Mouse (Mus musculus) liver, embryonic 15.5 days (tissue): ENCODE measurements around the gene Hist1h1c. TPM values are rescaled to one million over a fixed set of nuclear protein-coding genes. Genes with fewer than 3 reads are reported as not detected.
A peak's percentile ranks its signal among the peaks of the same experiment; 100 is the strongest.
"Not testable (repeated sequence)": the region's sequence is repeated elsewhere in the genome, so short reads cannot be mapped to it uniquely, and the experiment has no call there.

ENCODE experiments used
- ATAC-seq: fragments of 200-750 bp; cut with Nextera tagmentation; 2 replicates; pipeline ENCODE4 v1.8.0; 2017; ENCODE audit warnings: moderate number of reproducible peaks, mild to moderate bottlenecking, moderate library complexity; ENCODE audit not compliant: insufficient read depth
- H3K27ac ChIP-seq: fragments of 300-500 bp; sonication (generic); replicated peaks from 2 replicates; pipeline ENCODE4 v1.5.1; 2015; ENCODE audit warnings: mild to moderate bottlenecking, inconsistent platforms
- H3K27me3 ChIP-seq: fragments of 300-500 bp; sonication (generic); 2 replicates; pipeline ENCODE4 v1.6.1; 2015; ENCODE audit warnings: mild to moderate bottlenecking, inconsistent platforms
- H3K36me3 ChIP-seq: fragments of 300-500 bp; sonication (generic); replicated peaks from 2 replicates; pipeline ENCODE4 v1.6.1; 2015; ENCODE audit warnings: moderate library complexity, mild to moderate bottlenecking, inconsistent platforms
- H3K4me1 ChIP-seq: fragments of 300-500 bp; sonication (generic); replicated peaks from 2 replicates; pipeline ENCODE4 v1.6.1; 2015; ENCODE audit warnings: inconsistent platforms
- H3K4me2 ChIP-seq: fragments of 300-500 bp; sonication (generic); 2 replicates; pipeline ENCODE4 v1.6.1; 2015; ENCODE audit warnings: moderate library complexity, mild to moderate bottlenecking, inconsistent platforms
- H3K4me3 ChIP-seq: fragments of 300-500 bp; sonication (generic); replicated peaks from 2 replicates; pipeline ENCODE4 v1.5.1; 2015; ENCODE audit warnings: mild to moderate bottlenecking, inconsistent platforms
- H3K9ac ChIP-seq: fragments of 300-500 bp; sonication (generic); 2 replicates; pipeline ENCODE4 v1.6.1; 2015; ENCODE audit warnings: moderate library complexity, mild to moderate bottlenecking, inconsistent platforms
- H3K9me3 ChIP-seq: fragments of 300-500 bp; sonication (generic); replicated peaks from 2 replicates; pipeline ENCODE4 v1.6.1; 2016; ENCODE audit warnings: inconsistent platforms
- WGBS: fragments of 180-500 bp; shearing (Covaris S2); methylation state at CpG from one replicate; pipeline ENCODE4 v1.1.7; 2015; ENCODE audit warnings: mixed read lengths; ENCODE audit not compliant: insufficient replicate concordance; 5-methylcytosine and 5-hydroxymethylcytosine counted together
- polyA plus RNA-seq: library from polyadenylated mRNA; unstranded; fragments of >200 nt; fragmentation: Nextera tagmentation; extraction: Ambion mirVana; gene quantifications from 2 replicates; pipeline ENCODE4 v1.2.1, GENCODE M21; 2015

The Hist1h1c gene
- polyA plus RNA-seq, 1 experiment from 2014 or later = 85.5 TPM

DNA sequence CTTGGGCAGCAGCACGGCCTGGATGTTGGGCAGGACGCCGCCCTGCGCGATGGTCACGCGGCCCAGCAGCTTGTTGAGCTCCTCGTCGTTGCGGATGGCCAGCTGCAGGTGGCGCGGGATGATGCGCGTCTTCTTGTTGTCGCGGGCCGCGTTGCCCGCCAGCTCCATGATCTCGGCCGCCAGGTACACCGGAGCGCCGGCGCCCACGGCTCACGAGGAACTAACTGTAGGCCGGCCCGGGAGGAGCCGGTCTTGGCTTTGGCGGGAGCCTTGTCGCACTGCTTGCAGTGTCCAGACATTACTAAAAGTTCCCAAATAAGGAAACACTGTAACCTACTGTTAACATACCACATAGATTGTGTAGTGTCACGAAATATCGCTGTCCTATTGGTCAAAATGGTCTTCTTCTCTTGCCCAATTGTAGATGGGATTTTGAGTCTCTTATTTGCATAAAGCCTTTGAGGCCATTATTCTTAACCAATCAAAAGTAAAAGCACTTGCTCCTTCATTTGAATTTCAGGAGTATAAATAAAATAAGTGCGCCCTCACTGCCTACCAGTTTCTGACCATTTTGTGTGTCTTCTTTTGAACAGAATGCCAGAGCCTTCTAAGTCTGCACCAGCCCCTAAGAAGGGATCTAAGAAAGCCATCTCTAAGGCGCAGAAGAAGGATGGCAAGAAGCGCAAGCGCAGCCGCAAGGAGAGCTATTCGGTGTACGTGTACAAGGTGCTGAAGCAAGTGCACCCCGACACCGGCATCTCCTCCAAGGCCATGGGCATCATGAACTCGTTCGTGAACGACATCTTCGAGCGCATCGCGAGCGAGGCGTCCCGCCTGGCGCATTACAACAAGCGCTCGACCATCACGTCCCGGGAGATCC lies 7.8 kb downstream of the Hist1h1c start, which contains the start of gene Hist1h2bb:
Hist1h2bb (plus strand) TSS at position 534 of the 880 bp plus-strand sequence.
- H3K27me3 ChIP-seq, H3K36me3 ChIP-seq, H3K9me3 ChIP-seq: not testable (repeated sequence)
- Histone ChIP-seq H3K4me2 (peak within 1 kb of the TSS; percentile 66), H3K27ac (peak within 1 kb of the TSS; percentile 99), H3K4me3 (peak within 1 kb of the TSS; percentile 62), H3K4me1 (peaks cover 45% of the 10 kb centered on the region), H3K9ac (peak within 1 kb of the TSS; percentile 81)
- 0% methylated on average over 45 of the region's 58 CpGs for WGBS
- peak; percentile 75 for ATAC-seq

DNA sequence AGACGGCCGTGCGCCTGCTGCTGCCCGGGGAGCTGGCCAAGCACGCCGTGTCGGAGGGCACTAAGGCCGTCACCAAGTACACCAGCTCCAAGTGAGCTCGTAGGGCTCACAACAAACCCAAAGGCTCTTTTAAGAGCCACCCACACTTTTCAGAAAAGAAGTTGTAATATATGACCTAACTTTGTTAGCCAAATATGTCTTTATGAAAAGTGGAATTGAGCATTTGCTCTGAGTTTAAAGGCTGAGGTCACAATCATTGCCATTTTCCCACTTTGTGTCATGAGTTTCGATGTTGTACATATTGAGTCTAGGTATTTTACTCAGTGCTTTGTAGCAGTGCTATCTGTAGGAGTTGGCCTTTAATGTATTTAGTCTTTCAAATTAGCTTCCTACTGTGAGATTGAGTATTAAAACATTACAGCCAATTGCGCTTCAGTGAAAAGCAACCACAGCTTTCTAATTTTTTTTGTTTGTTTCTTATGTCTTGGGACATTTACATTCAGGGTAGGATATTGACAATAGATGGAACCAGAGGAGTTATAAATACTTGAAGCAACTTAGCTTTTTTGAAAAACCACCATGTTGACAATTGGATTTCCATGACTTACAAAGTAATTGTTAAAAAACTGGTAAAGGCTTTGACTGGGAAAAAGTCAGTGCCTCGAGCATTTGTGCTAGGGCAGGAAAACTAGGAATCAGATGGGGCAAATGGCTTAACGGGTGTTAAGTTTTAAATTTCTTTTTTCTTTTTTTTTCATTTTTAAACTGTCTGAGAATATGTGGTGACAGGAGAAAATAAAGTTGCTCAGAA lies 8.7 kb downstream of the Hist1h1c start:
- no peaks in the 10 kb centered on the region for H3K9me3 ChIP-seq
- H3K9ac ChIP-seq = peak overlapping the region; percentile 81
- peak overlapping the region; percentile 62 for H3K4me3 ChIP-seq
- H3K4me2 ChIP-seq = peak overlapping the region; percentile 66
- H3K27me3 ChIP-seq = no peaks in the 10 kb centered on the region
- WGBS = 3% methylated on average over 13 of the region's 13 CpGs
- H3K4me1 ChIP-seq = peaks cover 38% of the 10 kb centered on the region
- peak; percentile 20; the same call in 1 of the 2 replicates for ATAC-seq
- peak overlapping the region; percentile 99 for H3K27ac ChIP-seq
- H3K36me3 ChIP-seq = no peaks in the 10 kb centered on the region

DNA sequence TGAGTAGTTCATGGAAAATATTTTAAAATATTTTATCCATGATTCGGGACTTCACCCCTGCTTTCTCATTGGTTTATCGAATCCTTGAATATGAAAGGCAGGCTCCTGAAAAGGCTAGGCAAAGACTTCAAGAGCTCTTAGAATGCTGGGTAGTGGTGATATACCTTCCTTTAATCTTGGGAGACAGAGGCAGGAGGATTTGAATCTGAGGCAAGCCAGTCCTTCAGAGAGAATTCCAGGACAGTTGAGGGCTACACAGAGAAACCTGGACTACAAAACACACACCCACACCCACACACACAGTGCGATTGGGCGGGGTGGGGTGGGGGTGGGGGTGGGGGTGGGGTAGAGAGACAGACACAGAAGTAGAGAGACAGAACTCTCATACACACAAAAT lies 9.3 kb downstream of the Hist1h1c start:
- Histone ChIP-seq H3K36me3 (no peaks in the 10 kb centered on the region), H3K4me3 (peak overlapping the region; percentile 62), H3K4me2 (peak overlapping the region; percentile 66), H3K27ac (peak overlapping the region; percentile 99), H3K4me1 (peaks cover 36% of the 10 kb centered on the region), H3K27me3 (no peaks in the 10 kb centered on the region), H3K9ac (peak overlapping the region; percentile 81), H3K9me3 (no peaks in the 10 kb centered on the region)
- ATAC-seq = no peak
- 6% methylated on average over 4 of the region's 4 CpGs for WGBS

DNA sequence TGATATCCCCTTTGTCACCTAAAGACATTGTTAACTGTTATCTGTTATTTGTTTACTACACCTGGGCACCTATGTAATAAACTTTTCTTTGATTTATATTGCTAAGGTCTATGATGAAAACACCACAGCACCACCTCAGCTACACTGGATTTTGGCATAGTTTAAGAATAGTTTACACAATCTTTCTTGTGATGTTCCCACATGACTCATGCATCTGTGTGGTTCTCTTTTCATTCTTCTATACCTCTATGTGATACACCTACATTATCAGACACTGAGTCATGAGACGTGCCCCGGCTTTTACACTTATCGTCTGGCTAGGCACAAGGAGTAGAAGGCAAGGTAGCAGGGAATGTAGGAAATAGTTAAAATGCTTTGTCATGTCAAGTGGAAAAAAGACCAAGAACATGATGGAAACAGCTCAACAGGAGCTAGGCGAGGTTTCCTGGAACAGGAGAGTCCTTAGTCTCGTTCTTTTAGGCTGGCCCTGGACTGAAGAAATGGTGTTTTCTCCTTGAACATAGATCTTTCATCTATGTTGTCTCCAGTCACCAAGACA lies 11.0 kb downstream of the Hist1h1c start:
- WGBS = 76% methylated on average over 5 of the region's 5 CpGs
- Histone ChIP-seq H3K9me3 (no peaks in the 10 kb centered on the region), H3K4me1 (peaks cover 35% of the 10 kb centered on the region), H3K4me2 (no peak overlapping the region), H3K4me3 (no peak overlapping the region), H3K36me3 (no peaks in the 10 kb centered on the region), H3K9ac (peak overlapping the region; percentile 17), H3K27ac (peak overlapping the region; percentile 99), H3K27me3 (no peaks in the 10 kb centered on the region)
- ATAC-seq = no peak

DNA sequence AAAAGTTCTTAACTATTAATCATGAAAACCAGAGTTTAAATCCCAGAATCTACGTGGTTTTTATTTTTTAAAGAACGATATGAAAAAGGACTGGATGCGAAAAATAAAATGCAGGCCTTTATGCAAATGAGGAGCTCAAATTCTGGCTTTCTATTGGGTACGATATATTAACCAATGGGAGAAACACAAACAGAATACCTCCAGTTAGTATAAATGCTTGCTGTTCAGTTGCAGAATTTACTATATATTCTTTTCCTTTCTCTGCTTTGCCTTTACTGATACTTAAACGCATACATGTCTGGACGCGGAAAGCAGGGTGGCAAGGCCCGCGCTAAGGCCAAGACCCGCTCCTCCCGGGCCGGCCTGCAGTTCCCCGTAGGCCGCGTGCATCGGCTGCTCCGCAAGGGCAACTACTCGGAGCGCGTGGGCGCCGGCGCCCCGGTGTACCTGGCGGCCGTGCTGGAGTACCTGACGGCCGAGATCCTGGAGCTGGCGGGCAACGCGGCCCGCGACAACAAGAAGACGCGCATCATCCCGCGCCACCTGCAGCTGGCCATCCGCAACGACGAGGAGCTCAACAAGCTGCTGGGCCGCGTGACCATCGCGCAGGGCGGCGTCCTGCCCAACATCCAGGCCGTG lies 12.3 kb downstream of the Hist1h1c start, which contains the start of gene Hist1h2ab:
Hist1h2ab (plus strand) TSS at position 288 of the 639 bp plus-strand sequence.
- not testable (repeated sequence) for H3K36me3 ChIP-seq, H3K27me3 ChIP-seq, H3K9me3 ChIP-seq
- peak within 1 kb of the TSS; percentile 66 for H3K4me2 ChIP-seq
- H3K4me3 ChIP-seq = peak within 1 kb of the TSS; percentile 51
- peak; percentile 35 for ATAC-seq
- under 1% methylated on average over 35 of the region's 47 CpGs for WGBS
- peak within 1 kb of the TSS; percentile 63 for H3K9ac ChIP-seq
- peak within 1 kb of the TSS; percentile 99 for H3K27ac ChIP-seq
- peaks cover 41% of the 10 kb centered on the region for H3K4me1 ChIP-seq

DNA sequence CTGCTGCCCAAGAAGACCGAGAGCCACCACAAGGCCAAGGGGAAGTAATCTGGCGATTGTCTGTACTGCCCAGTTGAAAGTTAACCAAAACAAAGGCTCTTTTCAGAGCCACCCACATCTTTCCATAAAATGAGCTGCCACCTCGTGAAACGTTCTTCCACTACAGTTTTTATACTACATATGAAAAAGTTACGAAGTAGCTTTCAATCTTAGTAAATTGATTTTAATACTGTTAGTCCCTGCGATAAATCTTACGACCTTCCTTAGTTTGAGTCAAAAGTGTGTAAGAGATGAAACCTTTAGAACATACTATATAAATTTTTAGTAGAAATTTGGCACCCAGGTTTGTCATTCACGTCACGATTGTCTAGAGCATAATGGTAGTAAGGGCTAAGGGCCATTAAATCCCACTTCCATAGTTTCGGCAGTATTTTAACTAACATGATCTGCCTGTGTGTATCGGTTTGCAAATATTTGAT lies 12.9 kb downstream of the Hist1h1c start:
- H3K9me3 ChIP-seq = no peaks in the 10 kb centered on the region
- under 1% methylated on average over 11 of the region's 11 CpGs for WGBS
- ATAC-seq = peak; percentile 11
- no peaks in the 10 kb centered on the region for H3K27me3 ChIP-seq
- no peaks in the 10 kb centered on the region for H3K36me3 ChIP-seq
- H3K27ac ChIP-seq = peak overlapping the region; percentile 99
- H3K4me3 ChIP-seq = peak overlapping the region; percentile 51
- H3K4me2 ChIP-seq = peak overlapping the region; percentile 66
- peaks cover 46% of the 10 kb centered on the region for H3K4me1 ChIP-seq
- H3K9ac ChIP-seq = peak overlapping the region; percentile 63

DNA sequence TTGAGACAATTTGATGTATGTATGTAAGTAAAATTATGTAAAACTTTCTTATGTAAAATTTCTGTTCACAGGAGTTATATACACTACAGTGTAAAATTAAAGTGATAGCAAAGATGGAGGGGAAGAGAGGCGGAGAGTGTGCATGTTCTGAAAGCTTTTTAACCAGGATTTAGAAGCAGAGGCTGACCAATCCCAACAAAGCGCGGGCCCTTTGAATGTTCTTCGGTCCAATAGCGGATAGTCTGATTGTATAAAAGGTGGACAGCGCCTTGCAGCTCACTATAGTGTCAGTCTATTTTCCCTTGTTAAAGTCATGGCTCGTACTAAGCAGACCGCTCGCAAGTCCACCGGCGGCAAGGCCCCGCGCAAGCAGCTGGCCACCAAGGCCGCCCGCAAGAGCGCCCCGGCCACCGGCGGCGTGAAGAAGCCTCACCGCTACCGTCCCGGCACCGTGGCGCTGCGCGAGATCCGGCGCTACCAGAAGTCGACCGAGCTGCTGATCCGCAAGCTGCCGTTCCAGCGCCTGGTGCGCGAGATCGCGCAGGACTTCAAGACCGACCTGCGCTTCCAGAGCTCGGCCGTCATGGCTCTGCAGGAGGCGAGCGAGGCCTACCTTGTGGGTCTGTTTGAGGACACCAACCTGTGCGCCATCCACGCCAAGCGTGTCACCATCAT lies 13.6 kb downstream of the Hist1h1c start, which contains the start of gene Hist1h3b:
Hist1h3b (plus strand) TSS at position 201 of the 675 bp plus-strand sequence.
- Histone ChIP-seq H3K9ac (peak within 1 kb of the TSS; percentile 63), H3K4me2 (peak within 1 kb of the TSS; percentile 66), H3K4me1 (peaks cover 47% of the 10 kb centered on the region), H3K4me3 (peak within 1 kb of the TSS; percentile 51), H3K27ac (peak within 1 kb of the TSS; percentile 99)
- WGBS = under 1% methylated on average over 22 of the region's 47 CpGs
- peak; percentile 73 for ATAC-seq
- H3K27me3 ChIP-seq, H3K36me3 ChIP-seq, H3K9me3 ChIP-seq: not testable (repeated sequence)

DNA sequence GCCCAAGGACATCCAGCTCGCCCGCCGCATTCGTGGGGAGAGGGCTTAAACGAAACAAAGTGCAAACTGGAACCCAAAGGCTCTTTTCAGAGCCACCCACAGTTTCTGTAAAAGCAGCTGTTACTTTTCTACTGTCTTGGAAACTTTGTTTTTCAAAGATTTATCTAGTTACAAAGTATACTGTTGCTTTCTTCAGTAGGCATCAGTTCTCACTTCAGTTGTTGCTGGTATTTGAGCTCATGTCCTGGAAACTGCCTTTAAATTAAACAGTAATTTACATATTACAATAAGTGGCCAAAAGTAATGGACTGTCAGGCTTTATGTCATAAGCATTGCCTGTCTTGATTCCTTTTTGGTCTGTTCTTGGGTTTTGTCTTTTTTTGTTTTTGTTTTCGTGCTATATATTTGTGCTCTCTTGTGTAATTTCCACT lies 14.1 kb downstream of the Hist1h1c start:
- Histone ChIP-seq H3K9me3 (no peaks in the 10 kb centered on the region), H3K4me3 (peak overlapping the region; percentile 51), H3K27ac (peak overlapping the region; percentile 92), H3K27me3 (no peaks in the 10 kb centered on the region), H3K36me3 (no peaks in the 10 kb centered on the region), H3K4me1 (peaks cover 48% of the 10 kb centered on the region), H3K9ac (peak overlapping the region; percentile 59), H3K4me2 (peak overlapping the region; percentile 58)
- 2% methylated on average over 6 of the region's 6 CpGs for WGBS
- no peak for ATAC-seq

DNA sequence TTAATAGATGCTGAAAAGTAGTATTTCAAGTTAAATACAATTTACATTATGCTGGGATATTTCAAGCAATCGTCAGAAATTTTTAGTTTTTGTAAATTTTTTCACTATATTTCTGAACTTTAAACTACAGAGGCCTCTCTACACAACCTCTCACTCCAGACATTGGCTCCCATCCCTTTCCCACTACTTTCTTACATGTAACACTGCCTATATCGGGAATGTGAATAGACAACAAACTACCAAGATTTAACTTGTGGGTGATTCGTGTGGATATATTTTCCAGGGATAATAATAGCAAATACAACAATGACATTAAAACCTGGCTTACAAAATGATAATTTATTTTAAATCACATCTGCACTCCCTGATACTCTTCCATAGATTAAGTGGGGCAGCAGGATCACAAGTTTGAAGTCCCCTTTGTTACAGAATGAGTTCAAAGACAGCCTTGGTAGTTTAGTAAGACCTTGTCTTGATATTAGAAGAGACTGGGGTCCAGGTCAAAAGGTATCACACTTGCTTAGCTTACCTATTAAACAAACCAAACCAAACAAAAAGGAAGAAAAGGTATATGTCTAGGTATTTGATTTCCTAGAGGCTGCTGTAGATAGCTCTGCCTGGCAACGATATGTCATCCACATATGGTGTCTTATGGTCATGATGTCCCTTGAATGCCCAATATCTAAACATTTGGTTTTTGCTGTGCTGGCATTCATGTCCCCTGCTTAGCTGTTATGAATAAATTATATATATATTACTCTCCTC lies 14.9 kb downstream of the Hist1h1c start:
- no peaks in the 10 kb centered on the region for H3K27me3 ChIP-seq
- H3K4me2 ChIP-seq = peak overlapping the region; percentile 58
- peaks cover 47% of the 10 kb centered on the region for H3K4me1 ChIP-seq
- H3K4me3 ChIP-seq = peak overlapping the region; percentile 51
- no peaks in the 10 kb centered on the region for H3K9me3 ChIP-seq
- WGBS = 49% methylated on average over 4 of the region's 4 CpGs
- no peak for ATAC-seq
- H3K9ac ChIP-seq = peak overlapping the region; percentile 59
- H3K27ac ChIP-seq = peak overlapping the region; percentile 92
- no peaks in the 10 kb centered on the region for H3K36me3 ChIP-seq
